Mouse (Mus musculus) hindbrain, embryonic 16.5 days (tissue): Measurements from ENCODE around the gene Trir. TPM values are rescaled to one million over a fixed set of nuclear protein-coding genes. Genes with fewer than 3 reads are reported as not detected.

ENCODE experiments used
- ATAC-seq: fragments of 200-750 bp; cut with Nextera tagmentation; 2 replicates; pipeline ENCODE4 v1.8.0; 2017; ENCODE audit warnings: moderate TSS enrichment, moderate library complexity
- H3K27ac ChIP-seq: fragments of 300-500 bp; sonication (generic); 2 replicates; pipeline ENCODE4 v1.5.1; 2014; ENCODE audit warnings: low read depth, mild to moderate bottlenecking, control low read depth, low read length, moderate library complexity
- H3K27me3 ChIP-seq: fragments of 300-500 bp; sonication (generic); replicated peaks from 2 replicates; pipeline ENCODE4 v1.6.1; 2014; ENCODE audit warnings: low read length; ENCODE audit not compliant: control insufficient read depth, insufficient read depth
- H3K36me3 ChIP-seq: fragments of 300-500 bp; sonication (generic); 2 replicates; pipeline ENCODE4 v1.6.1; 2014; ENCODE audit warnings: mild to moderate bottlenecking, low read length, moderate library complexity, mixed read lengths; ENCODE audit not compliant: control insufficient read depth, insufficient read depth
- H3K4me1 ChIP-seq: fragments of 300-500 bp; sonication (generic); 2 replicates; pipeline ENCODE4 v1.6.1; 2014; ENCODE audit warnings: low read depth, low read length; ENCODE audit not compliant: control insufficient read depth, insufficient read depth
- H3K4me2 ChIP-seq: fragments of 300-500 bp; sonication (generic); 2 replicates; pipeline ENCODE4 v1.6.1; 2014; ENCODE audit warnings: mild to moderate bottlenecking, low read length, control low read depth, moderate library complexity
- H3K4me3 ChIP-seq: fragments of 300-500 bp; sonication (generic); 2 replicates; pipeline ENCODE4 v1.5.1; 2014; ENCODE audit warnings: mild to moderate bottlenecking, low read length, control low read depth, moderate library complexity
- H3K9ac ChIP-seq: fragments of 300-500 bp; sonication (generic); 2 replicates; pipeline ENCODE4 v1.6.1; 2014; ENCODE audit warnings: low read depth, mild to moderate bottlenecking, control low read depth, low read length, moderate library complexity
- H3K9me3 ChIP-seq: fragments of 300-500 bp; sonication (generic); 2 replicates; pipeline ENCODE4 v1.6.1; 2014; ENCODE audit warnings: mild to moderate bottlenecking, low read length, moderate library complexity; ENCODE audit not compliant: control insufficient read depth
- WGBS: fragments of 180-500 bp; shearing (Covaris S2); extraction: QIAGEN DNeasy Blood & Tissue Kit; methylation state at CpG from one replicate; pipeline ENCODE4 v1.1.7; 2014; 5-methylcytosine and 5-hydroxymethylcytosine counted together
- polyA plus RNA-seq: library from polyadenylated mRNA; unstranded; fragments of >200 nt; fragmentation: Nextera tagmentation; extraction: Ambion mirVana; gene quantifications from 2 replicates; pipeline ENCODE4 v1.2.1, GENCODE M21; 2015

Trir gene
- polyA plus RNA-seq, 1 experiment from 2014 or later, result 100 TPM

DNA sequence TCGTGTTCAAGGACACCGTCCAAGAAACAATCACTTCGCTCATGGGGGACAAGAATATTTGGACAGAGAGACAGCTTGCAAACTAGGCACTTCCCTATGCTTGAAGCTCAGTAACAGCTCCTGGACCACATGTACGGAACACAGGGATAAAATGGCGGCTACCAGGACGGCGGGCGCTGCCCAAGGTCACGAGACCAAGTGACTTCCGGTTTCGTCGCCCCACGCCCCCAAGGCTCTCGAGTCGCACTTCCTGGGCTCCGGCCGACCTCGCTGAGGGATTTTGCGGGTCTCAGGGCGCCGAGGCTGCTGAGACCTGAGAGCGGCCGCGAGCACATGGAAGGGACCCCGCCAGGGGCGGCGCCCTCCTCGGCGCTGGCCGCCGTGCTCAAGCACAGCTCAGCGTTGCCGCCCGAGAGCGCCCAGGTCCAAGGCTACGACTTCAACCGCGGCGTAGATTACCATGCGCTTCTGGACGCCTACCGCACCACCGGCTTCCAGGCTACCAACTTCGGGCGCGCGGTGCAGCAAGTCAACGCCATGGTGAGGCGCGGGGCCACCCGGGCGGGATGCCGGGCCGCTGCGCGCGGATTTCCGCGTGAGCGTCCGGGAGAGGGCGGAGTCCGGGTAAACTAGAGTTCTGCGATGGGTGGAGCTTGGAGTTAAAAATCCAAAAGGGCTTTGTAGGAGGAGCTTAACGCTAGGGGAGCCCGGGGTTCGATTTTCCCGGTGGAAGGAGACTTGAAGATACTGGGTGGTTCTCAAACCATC lies 45.1 kb downstream of the Trir start, which contains the start of gene Dhps:
Dhps (plus strand) TSS at position 244 of the 768 bp plus-strand sequence.
- peak within 1 kb of the TSS; percentile 90 for H3K4me3 ChIP-seq
- H3K27ac ChIP-seq, result peak within 1 kb of the TSS; percentile 93
- WGBS, result 0% methylated on average over 68 of the region's 68 CpGs
- no peaks in the 10 kb centered on the region for H3K27me3 ChIP-seq
- no peaks in the 10 kb centered on the region for H3K9me3 ChIP-seq
- H3K9ac ChIP-seq, result peak within 1 kb of the TSS; percentile 86
- H3K4me1 ChIP-seq, result peaks cover 16% of the 10 kb centered on the region
- ATAC-seq, result peak; percentile 91
- H3K4me2 ChIP-seq, result peak within 1 kb of the TSS; percentile 88
- H3K36me3 ChIP-seq, result peaks cover 23% of the 10 kb centered on the region

DNA sequence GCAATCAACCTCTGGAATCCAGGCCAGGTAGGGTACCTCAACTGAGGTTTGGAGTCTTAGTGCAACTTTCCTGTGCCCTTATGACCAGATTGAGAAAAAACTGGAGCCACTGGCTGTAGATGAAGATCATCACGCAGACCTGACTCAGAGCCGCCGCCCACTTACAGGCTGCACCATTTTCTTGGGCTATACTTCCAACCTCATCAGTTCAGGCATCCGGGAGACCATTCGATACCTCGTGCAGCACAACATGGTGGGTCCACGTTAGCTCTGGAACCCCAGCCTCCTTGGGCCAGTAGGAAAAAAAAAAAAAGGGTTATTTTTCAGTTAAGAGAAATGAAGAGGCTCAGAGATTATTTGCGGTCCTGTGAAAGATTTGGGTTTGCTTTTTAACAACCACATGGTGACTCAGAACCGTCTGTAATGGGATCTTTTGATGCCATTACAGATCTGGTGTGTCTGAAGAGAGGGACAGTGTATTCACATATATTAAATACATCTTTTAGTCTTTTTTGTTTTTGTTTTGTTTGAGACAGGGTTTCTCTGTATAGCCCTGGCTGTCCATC lies 45.8 kb downstream of the Trir start:
- 41% methylated on average over 9 of the region's 9 CpGs for WGBS
- Histone ChIP-seq H3K27me3 (no peaks in the 10 kb centered on the region), H3K9me3 (no peaks in the 10 kb centered on the region), H3K27ac (peak overlapping the region; percentile 93), H3K9ac (peak overlapping the region; percentile 86), H3K4me1 (peaks cover 16% of the 10 kb centered on the region), H3K4me3 (peak overlapping the region; percentile 90), H3K36me3 (peaks cover 19% of the 10 kb centered on the region), H3K4me2 (peak overlapping the region; percentile 88)
- no peak for ATAC-seq

DNA sequence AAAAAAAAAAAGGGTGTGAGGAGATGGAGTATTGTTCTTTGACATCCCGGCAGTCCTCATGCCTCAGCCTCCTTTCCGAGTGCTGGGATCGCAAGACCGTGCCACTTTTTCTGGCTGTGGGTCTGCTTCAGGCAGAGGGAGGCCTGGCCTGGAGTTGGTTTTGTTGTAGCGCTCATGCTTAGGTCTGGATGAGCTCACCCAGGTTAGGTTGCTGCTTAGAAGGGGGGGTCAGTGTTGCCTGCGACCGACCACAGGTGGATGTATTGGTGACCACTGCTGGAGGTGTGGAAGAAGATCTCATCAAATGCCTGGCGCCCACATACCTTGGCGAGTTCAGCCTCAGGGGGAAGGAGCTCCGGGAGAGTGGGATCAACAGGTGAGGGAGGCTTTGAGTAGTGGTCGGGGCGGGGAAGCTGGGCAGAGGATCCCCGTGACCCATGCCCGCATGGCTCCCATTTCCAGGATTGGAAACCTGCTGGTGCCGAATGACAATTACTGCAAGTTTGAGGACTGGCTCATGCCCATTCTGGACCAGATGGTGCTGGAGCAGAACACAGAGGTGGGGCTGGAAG lies 46.5 kb downstream of the Trir start:
- Histone ChIP-seq H3K27me3 (no peaks in the 10 kb centered on the region), H3K4me2 (no peak overlapping the region; the same call in 1 of the 2 replicates), H3K9ac (no peak overlapping the region), H3K36me3 (peaks cover 19% of the 10 kb centered on the region), H3K4me3 (no peak overlapping the region), H3K9me3 (no peaks in the 10 kb centered on the region), H3K4me1 (peaks cover 16% of the 10 kb centered on the region), H3K27ac (no peak overlapping the region)
- ATAC-seq, result no peak
- WGBS, result 94% methylated on average over 15 of the region's 15 CpGs

DNA sequence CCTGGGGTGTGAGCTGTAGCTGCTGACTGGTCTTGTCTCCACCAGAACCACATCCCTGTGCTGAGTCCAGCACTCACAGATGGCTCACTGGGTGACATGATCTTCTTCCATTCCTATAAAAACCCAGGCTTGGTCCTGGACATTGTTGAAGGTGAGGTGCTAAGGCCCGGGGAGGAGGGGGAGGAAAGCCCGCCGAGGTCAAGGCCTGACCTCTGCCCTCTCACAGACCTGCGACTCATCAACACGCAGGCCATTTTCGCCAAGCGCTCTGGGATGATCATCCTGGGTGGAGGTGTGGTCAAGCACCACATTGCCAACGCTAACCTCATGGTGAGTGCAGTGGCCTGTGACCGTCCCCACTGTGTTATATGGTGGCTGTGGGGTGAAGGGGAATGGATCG lies 47.5 kb downstream of the Trir start:
- 87% methylated on average over 10 of the region's 10 CpGs for WGBS
- H3K4me3 ChIP-seq, result no peak overlapping the region
- H3K36me3 ChIP-seq, result peaks cover 19% of the 10 kb centered on the region
- no peak overlapping the region for H3K4me2 ChIP-seq
- no peaks in the 10 kb centered on the region for H3K9me3 ChIP-seq
- H3K27ac ChIP-seq, result no peak overlapping the region
- H3K4me1 ChIP-seq, result peaks cover 16% of the 10 kb centered on the region
- H3K9ac ChIP-seq, result no peak overlapping the region
- ATAC-seq, result no peak
- H3K27me3 ChIP-seq, result no peaks in the 10 kb centered on the region

DNA sequence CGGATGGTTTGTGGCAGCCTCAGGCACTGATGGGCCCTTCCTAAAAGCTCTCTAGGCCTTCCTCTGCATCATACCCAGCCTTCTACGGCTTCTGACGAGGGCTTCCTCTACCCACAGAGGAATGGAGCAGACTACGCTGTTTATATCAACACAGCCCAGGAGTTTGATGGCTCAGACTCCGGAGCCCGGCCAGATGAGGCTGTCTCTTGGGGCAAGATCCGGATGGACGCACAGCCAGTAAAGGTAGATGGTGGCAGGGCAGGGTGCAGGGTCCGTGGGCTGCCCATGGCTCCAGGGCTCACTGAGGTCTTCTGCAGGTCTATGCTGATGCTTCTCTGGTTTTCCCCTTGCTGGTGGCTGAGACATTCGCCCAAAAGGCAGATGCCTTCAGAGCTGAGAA lies 48.0 kb downstream of the Trir start:
- H3K27me3 ChIP-seq, result no peaks in the 10 kb centered on the region
- peaks cover 19% of the 10 kb centered on the region for H3K4me1 ChIP-seq
- no peak overlapping the region for H3K4me3 ChIP-seq
- no peak for ATAC-seq
- no peak overlapping the region for H3K4me2 ChIP-seq
- H3K9ac ChIP-seq, result no peak overlapping the region
- peaks cover 19% of the 10 kb centered on the region; the same call in 1 of the 2 replicates for H3K36me3 ChIP-seq
- H3K27ac ChIP-seq, result no peak overlapping the region
- no peaks in the 10 kb centered on the region for H3K9me3 ChIP-seq
- WGBS, result 92% methylated on average over 10 of the region's 10 CpGs

DNA sequence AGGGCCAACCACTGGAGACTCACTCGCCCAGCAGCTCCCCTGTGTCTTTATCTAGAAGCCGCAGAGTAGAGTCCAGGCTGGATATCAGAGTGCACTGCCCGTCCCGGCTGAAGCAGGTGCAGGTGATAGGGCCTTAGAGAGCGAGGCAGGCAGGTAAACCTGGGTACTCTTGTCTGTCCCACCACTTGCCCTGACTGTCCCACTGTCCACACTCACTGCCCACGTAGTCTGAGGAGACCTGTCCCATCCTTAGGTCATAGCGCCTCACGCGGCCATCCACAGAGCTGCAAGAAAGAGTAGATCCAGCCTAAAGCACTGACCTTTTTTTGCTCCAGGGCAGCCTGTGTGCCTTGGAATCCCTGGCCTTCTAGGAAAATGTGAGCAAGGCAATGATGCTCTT lies 49.4 kb downstream of the Trir start:
- no peak for ATAC-seq
- H3K27ac ChIP-seq, result no peak overlapping the region
- no peak overlapping the region for H3K4me3 ChIP-seq
- H3K27me3 ChIP-seq, result no peaks in the 10 kb centered on the region
- H3K4me1 ChIP-seq, result peaks cover 22% of the 10 kb centered on the region
- H3K9me3 ChIP-seq, result no peaks in the 10 kb centered on the region
- H3K4me2 ChIP-seq, result no peak overlapping the region
- peaks cover 19% of the 10 kb centered on the region; the same call in 1 of the 2 replicates for H3K36me3 ChIP-seq
- H3K9ac ChIP-seq, result no peak overlapping the region
- WGBS, result 75% methylated on average over 9 of the region's 9 CpGs

DNA sequence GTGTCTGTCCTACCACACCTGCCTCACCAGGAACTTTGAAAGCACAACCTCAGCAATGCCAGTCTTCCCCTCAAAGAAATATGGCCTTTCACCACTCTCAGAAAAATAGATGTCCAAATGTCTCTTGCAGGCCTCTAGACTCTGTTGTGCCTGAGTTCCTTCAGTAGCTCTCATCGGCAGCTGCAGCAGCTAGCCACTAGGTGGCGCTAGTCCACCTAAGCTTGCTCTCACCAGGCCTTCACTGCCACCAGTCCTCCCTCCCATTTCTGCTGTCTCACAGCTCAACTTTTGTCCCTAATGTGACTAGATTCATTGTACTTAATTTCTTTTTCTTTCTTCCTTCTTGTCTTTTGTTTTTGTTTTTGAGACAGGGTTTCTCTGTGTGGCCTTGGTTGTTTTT lies 50.4 kb downstream of the Trir start:
- H3K36me3 ChIP-seq, result peaks cover 19% of the 10 kb centered on the region; the same call in 1 of the 2 replicates

More for the DNA sequence above, 50.4 kb downstream of the Trir start:
- Histone ChIP-seq H3K9me3 (no peaks in the 10 kb centered on the region), H3K27me3 (no peaks in the 10 kb centered on the region), H3K27ac (no peak overlapping the region), H3K4me1 (peaks cover 25% of the 10 kb centered on the region), H3K9ac (no peak overlapping the region), H3K4me2 (no peak overlapping the region), H3K4me3 (no peak overlapping the region)
- WGBS, result 0% methylated on average over 2 of the region's 2 CpGs
- ATAC-seq, result peak; percentile 25; the same call in 1 of the 2 replicates
